Mouse (Mus musculus) gastrocnemius, adult 8-10 months (tissue): ENCODE measurements around the gene Zfhx3. TPM values are rescaled to one million over a fixed set of nuclear protein-coding genes. Genes with fewer than 3 reads are reported as not detected.

Experiments used
- DNase-seq, 2 experiments: peaks; one replicate each; pipeline ENCODE4 v3.0.0; 2022; ENCODE audit warnings: low spot score in 2 of 2
- total RNA-seq, 4 experiments: library from RNA; stranded (reverse); gene quantifications; 2 replicates each; pipeline ENCODE4 v1.2.4; 2022

Gene Zfhx3
- total RNA-seq, 4 experiments from 2014 or later = 20.0 to 21.5 (median 21.0) TPM

GRCm38 (mm10) chr8:108741651-108742050 lies 799.2 kb downstream of the Zfhx3 start:
- DNase-seq = no peak

- DNase-seq = no peak
These were observed 800.0 kb downstream of the Zfhx3 start for GRCm38 (mm10) chr8:108742465-108742864.

DNA sequence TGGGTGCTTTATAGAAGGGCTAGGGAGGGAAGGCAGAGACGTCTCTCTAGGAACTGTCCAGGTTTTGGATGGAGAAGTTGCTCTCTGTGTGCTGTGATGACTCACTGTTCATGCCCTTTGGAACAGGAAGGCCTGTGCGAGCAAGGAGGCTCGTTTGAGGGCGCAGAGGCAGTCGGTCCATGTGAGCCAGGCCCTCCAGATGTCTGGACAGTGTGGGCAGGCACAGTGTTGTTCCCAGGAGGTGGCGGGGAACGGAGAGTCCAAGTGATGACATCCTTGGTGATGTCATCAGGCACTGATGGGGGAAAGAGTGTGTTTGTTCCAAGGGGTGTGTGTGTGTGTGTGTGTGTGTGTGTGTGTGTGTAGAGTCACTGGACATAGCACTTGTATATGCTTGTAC lies 800.8 kb downstream of the Zfhx3 start:
- peak; percentile 21 to 39 for DNase-seq

- no peak for DNase-seq
These were observed 803.1 kb downstream of the Zfhx3 start for GRCm38 (mm10) chr8:108745551-108745950.

DNA sequence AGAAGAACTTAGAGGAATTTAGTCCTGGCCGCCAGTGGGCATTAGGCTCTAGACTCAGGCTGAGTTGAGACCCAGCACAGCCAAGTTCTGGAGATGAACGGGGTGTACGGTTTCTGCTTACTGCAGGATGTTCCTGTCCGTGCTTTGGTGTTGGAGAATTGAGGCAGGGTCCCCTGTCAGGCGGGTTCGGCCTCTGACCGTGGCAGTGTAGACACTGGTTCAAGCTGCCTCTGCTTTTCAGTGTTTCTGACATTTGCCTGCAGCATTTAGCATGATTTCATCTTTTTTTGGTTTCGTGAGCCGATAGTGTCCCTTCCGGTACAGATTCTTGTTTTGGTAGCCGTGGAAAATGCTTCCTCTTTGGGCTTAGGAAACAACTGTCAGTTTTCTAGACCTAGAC lies 805.7 kb downstream of the Zfhx3 start:
- no peak for DNase-seq

GRCm38 (mm10) chr8:108748851-108749376 lies 806.5 kb downstream of the Zfhx3 start:
- DNase-seq = peak in 1 of 2 experiments; percentile 38

DNA sequence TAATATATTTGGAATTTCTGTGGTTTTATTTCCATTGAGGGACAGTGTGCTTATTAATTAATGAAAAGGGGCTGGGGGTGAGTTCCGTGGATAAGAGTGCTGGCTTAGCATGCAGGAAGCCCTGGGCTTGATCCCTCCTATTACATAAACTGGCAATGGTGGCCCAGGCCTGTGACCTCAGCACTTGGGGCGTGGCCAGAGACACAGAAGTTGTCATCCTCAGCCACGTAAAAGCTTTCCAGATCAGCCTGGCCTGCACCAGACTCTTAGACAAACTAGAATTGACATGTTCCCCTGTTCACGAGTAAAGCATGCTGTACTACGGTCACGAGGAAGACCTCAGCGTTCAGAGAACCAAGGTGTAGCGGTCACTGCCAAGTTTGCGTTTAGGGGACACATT lies 808.4 kb downstream of the Zfhx3 start:
- DNase-seq = peak; percentile 23 to 29

GRCm38 (mm10) chr8:108754556-108754955 lies 812.1 kb downstream of the Zfhx3 start:
- DNase-seq = no peak

DNA sequence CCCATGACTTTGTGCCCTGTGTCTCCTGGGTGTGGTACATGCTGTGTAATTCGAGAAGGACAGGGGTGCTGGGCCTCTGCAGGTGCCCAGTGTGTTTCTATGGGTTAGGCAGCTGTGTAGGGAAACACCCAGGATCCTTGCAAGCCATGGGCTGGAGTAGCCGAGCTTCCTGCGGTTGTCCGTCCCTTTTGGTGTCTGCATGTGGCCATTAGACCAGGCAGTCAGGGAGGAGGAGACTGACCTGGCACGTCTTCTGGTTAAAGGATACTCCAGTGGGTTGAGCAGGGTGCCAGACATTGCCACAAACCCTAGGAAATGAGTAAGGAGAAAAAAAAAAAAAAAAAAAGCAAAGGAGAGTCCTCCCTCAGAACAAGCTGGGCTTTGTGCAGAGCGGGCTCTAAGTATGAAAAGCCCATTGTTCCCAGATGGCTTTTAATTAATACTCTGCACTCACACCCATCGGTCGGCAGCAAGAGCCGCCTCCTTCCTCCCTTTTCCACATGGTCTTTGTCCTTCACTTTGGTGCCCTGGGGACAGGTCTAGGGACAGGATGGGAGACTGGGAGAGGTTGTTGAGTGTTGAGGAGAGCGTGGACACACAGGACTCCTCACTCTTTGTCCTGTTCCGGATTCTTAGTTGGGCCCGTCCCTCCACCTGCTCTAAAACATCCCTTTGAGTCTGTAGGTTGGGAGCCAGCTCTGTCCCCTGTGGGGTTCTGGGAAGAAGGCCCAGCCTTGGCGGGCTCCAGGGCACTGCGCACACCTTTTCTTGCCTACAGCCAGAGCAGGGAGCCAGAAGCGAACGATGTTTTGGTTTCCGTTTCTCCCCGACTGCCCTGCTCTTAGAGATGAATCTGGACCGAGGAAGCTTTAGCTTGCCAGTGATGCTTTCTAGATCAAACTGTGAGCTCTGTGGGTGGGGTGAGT lies 813.2 kb downstream of the Zfhx3 start:
- DNase-seq = peak in 1 of 2 experiments; percentile 39

DNA sequence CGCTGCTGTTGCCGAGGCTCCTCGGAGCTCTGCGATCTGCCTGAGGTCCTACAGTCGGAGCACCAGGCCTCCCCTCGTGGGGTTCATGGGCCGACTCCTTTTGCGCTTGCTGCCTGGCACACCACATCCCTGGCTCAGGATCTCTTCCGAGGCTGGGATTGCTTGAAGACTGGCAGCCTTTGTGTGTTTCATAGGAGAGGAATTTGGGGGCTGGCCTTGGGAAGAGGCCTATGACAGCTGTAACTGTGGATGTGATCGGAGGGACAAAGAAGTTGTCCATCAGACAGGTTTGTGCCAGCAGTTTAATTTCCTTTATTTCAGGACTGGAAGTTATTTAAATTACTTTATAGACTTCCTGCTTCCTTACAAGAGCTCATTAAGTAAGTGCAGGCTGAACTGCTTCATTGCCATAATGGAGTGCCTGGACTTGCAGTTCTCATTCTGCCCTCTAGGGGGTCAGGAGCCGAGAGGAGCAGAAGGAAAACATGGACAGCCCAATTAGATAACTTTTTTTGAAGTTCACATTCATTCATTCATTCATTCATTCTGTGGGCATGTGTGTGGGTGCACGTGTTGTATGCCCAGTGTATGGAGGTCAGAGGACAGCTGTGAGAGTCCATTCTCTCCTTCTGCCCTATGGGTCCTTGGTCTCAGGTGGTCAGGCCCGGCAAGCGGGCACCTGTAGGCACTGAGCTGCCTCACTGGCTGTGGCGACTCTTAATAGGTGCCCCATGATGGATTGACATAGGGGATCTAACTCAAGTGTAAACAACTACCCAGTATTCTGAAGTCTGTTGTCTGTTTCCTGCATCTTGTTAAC lies 817.3 kb downstream of the Zfhx3 start:
- peak in 1 of 2 experiments; percentile 27 for DNase-seq

GRCm38 (mm10) chr8:108760745-108761144 lies 818.3 kb downstream of the Zfhx3 start:
- no peak for DNase-seq

DNA sequence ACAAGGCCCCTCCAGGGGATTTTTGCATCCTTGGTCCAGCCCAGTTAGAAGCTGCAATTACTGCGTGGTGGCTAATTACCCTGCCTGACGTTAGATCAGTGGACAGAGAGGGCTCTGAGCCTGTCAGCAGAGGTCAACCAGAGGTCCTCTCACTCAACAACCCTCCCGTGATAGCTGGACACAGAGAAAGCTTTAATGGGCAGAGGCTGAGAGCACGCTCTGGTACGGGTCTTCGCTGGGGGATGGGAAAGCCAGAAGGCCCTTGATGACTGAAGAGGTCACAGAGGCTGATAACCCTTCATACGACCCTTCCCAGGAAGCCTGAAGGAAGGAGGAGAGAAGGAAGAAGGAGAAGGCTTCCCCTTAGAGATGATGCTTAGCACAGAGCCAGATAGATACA lies 820.1 kb downstream of the Zfhx3 start:
- no peak for DNase-seq

DNA sequence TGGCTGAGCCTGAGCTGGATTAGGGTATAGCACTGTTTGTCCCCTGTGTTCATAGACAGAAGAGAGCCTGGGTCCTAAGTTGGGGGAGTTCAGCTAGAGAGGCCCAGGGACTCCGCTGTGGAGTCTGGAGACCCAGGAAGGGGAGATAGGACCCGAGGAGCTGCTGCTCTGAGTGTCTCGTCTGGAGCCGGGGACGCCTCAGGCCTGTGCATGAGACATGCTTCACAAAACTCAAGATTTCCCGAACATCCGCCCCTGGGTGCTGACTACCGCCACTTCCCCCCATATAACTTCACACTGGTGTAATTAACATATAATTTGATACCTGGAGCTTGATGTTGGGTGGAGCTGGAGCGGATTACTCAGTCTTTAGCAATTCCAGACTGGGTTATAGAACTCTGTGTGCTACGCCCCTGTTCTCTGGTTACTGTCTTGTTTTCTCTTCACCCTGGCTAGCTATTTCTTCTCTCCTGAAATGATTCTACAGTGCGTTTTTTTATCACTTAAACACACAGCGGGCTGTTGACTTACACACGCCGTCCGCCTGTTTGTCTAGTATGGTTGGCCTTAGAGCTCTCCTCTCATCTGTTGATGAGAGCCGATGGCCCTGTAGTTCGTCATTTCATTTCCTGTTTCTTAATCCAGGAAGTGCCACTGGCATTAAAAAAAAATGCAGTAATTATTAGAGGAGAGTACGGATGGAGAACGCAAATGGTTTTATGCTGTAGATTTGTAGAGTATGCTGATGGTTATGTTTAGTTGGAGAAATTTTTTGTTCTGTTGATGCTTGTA lies 822.2 kb downstream of the Zfhx3 start:
- DNase-seq = no peak

- no peak for DNase-seq
These were observed 823.7 kb downstream of the Zfhx3 start for GRCm38 (mm10) chr8:108766102-108766501.

DNA sequence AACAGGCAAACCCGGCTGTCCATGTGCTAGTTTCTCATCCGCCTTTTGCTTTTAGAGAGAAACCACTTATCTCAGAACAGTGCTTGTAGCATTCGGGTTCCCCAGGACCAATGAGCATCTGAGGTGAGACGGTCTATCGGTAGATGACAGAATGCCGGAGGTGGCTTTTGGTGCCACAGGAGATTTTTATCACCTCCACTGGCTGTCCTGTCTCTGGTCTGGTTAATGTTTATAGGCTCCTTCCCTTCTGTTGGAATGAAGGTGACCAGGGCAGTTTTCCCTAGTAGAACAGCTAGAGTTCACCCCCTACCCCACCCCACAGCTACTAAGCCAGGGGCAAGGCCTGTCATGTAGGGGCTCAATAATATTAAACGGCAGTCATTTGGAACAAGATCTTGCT lies 825.6 kb downstream of the Zfhx3 start:
- no peak for DNase-seq

DNA sequence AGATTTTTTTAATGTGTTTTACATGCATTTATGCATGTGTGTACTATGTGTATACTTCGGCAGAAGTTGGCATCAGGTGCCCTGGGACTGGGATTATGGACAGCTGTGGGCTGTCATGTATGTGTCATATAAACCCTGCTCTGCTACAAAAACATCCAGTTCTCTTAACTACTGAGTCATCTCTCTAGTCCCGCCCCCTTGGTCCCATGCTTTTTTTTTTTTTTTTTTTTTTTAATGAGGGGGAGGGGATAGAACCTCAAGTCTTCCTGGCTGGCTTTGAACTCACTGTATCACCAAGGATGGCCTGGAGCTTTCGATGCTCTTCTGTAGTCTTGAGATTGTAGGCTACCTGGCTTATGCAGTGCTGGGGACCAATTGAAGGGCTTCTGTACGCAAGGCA lies 827.9 kb downstream of the Zfhx3 start:
- no peak for DNase-seq

DNA sequence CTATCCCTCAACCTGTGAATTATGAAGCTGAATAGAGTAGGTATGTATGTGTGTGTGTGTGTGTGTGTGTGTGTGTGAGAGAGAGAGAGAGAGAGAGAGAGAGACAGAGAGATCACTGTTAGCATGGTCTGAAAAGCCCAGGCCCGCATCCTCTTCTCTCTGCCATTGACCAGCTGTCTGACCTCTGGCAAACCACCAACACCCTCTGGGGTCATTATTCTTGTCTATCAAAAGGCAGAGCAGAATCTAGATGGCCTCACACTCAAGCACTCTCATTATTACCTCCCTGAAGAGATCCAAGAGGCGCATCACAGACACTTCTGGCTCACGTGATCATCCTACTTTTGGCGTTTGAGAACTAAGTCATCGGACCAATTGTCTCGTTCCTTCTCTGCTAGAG lies 831.0 kb downstream of the Zfhx3 start:
- no peak for DNase-seq

- no peak for DNase-seq
These were observed 835.6 kb downstream of the Zfhx3 start for GRCm38 (mm10) chr8:108778063-108778462.

- DNase-seq = no peak
These were observed 836.1 kb downstream of the Zfhx3 start for GRCm38 (mm10) chr8:108778551-108778950.

- no peak for DNase-seq
These were observed 838.3 kb downstream of the Zfhx3 start for GRCm38 (mm10) chr8:108780766-108781165.

- no peak for DNase-seq
These were observed 838.7 kb downstream of the Zfhx3 start for GRCm38 (mm10) chr8:108781192-108781591.
